Mouse (Mus musculus): ENCODE measurements around the gene Gm26566. TPM values are rescaled to one million over a fixed set of nuclear protein-coding genes. Genes with fewer than 3 reads are reported as not detected.

Gene Gm26566
- polyA plus RNA-seq, 1 experiment from 2014 or later = 0.49 TPM

DNA sequence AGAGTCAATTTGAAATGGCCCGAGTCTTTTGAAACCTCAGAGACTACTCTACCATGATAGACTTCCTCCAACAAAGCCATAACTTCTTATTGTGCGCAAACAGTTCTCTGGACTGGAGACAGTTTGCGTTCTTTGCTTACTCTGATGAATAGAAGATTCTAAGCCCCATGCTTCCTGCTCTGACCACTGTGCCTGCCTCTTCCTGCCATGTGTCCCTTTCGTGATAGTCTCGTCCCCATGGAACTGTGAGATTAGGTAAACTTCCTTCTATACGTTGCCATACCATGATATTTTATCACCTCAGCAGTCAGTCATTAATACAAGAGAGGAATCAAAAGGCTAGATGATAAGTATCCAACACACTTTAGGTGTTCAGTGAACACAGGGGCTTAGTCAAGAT is 5.1 kb downstream of the Gm26566 start:
- no peak overlapping the region for H3K4me3 ChIP-seq (replicated peaks; ENCODE audit: low read depth, low read length)
- H3K27ac ChIP-seq = no peak overlapping the region
- no peak overlapping the region for H3K9ac ChIP-seq (ENCODE audit: low read depth, low read length)
- H3K4me1 ChIP-seq (replicated peaks; ENCODE audit: insufficient read depth, low read length) = no peaks in the 10 kb centered on the region
- H3K4me2 ChIP-seq (ENCODE audit: low read length) = no peak overlapping the region
- no peaks in the 10 kb centered on the region for H3K27me3 ChIP-seq (ENCODE audit: insufficient read depth, low read length)
- ATAC-seq (replicated peaks; ENCODE audit: low FRiP score, low read depth) (no peak), DNase-seq (ENCODE audit: low spot score) (no peak)
- 78% methylated on average over 6 of the region's 6 CpGs for WGBS
- no peak for TF ChIP-seq CTCF (IDR thresholded peaks at IDR 0.05; ENCODE audit: low read depth)
- no peaks in the 10 kb centered on the region for H3K36me3 ChIP-seq (ENCODE audit: insufficient read depth, low read length)
- H3K9me3 ChIP-seq (replicated peaks; ENCODE audit: low read length) = no peaks in the 10 kb centered on the region

DNA sequence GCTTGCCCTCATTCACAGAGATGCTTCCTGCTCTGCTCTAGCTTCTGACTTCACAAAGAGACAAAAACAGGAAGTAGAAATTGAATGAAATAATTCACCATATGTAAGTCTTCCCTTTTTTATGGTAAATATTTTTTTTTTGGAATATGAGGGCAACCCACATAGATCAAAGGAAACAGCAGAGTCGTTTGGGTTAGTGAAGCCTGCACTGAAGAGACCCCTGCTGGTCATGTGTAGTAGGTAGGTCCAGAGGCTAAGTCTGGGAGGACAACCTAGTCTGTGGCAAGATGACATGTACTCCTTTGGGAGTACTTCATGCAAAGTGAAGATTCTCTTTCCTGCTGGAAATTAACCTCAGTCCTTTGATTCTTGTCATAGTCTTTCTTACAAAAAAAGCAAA is 5.7 kb downstream of the Gm26566 start:
- ATAC-seq (replicated peaks; ENCODE audit: low FRiP score, low read depth) = 0 out of 2 replicates have a peak, but pooled peaks have one; percentile 55
- WGBS = 0% methylated on average over 1 of the region's 1 CpGs

DNA sequence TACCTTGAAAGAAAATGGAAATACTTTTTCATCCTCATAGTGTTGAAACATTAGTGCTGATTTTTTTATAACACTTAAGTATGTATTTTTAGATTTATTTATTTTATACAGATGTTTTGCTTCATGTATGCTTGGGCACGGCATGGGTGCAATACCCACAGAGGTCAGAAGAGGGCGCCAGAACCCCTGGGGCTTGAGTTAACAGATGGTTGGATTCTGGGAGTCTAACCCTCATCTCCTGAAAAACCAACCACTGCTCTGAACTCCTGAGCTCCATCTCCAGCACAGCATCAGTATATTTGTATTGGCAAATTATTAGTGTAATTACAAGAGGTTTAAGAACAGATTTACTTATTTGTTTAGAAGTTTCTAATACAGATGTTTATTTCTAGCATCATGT is 16.9 kb downstream of the Gm26566 start:
- no peaks in the 10 kb centered on the region for H3K9me3 ChIP-seq (replicated peaks; ENCODE audit: low read length)
- TF ChIP-seq CTCF (IDR thresholded peaks at IDR 0.05; ENCODE audit: low read depth) = peak; percentile 91
- no peak overlapping the region for H3K4me3 ChIP-seq (replicated peaks; ENCODE audit: low read depth, low read length)
- DNase-seq (ENCODE audit: low spot score) (peak; percentile 79), ATAC-seq (replicated peaks; ENCODE audit: low FRiP score, low read depth) (no peak)
- no peak overlapping the region for H3K27ac ChIP-seq
- H3K4me1 ChIP-seq (replicated peaks; ENCODE audit: insufficient read depth, low read length) = no peaks in the 10 kb centered on the region
- no peak overlapping the region for H3K9ac ChIP-seq (ENCODE audit: low read depth, low read length)
- 6% methylated on average over 2 of the region's 2 CpGs for WGBS
- no peak overlapping the region for H3K4me2 ChIP-seq (ENCODE audit: low read length)
- H3K36me3 ChIP-seq (ENCODE audit: insufficient read depth, low read length) = no peaks in the 10 kb centered on the region
- H3K27me3 ChIP-seq (ENCODE audit: insufficient read depth, low read length) = no peaks in the 10 kb centered on the region

More for the DNA sequence above, 5.7 kb downstream of the Gm26566 start:
- Histone ChIP-seq H3K27ac (no peak overlapping the region), H3K4me1 (replicated peaks; ENCODE audit: insufficient read depth, low read length) (no peaks in the 10 kb centered on the region), H3K9me3 (replicated peaks; ENCODE audit: low read length) (no peaks in the 10 kb centered on the region), H3K27me3 (ENCODE audit: insufficient read depth, low read length) (no peaks in the 10 kb centered on the region), H3K4me3 (replicated peaks; ENCODE audit: low read depth, low read length) (no peak overlapping the region), H3K36me3 (ENCODE audit: insufficient read depth, low read length) (no peaks in the 10 kb centered on the region), H3K9ac (ENCODE audit: low read depth, low read length) (no peak overlapping the region), H3K4me2 (ENCODE audit: low read length) (no peak overlapping the region)
- DNase-seq (ENCODE audit: low spot score) = peak; percentile 81
- TF ChIP-seq CTCF (IDR thresholded peaks at IDR 0.05; ENCODE audit: low read depth) = peak; percentile 79

DNA sequence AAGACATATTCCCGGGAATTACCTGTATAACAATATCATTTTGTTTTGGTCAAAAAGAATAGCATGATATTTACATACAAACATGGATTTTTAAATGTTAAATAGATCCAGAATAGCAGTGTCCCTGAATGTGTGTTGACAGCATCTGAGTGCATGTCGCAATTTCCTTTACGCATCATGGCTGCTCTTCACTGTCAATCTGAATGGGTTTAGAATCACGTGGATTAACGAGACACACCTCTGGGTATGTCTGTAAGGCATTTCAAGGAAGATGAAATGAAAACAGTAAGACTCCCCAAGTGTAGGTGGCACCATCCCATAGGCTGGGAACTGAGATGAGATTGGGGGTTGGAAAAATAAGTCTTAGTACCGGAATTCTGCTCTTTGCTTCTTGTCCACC is 17.4 kb downstream of the Gm26566 start:
- ATAC-seq (replicated peaks; ENCODE audit: low FRiP score, low read depth) = no peak
- no peak for TF ChIP-seq CTCF (IDR thresholded peaks at IDR 0.05; ENCODE audit: low read depth)
- no peak for DNase-seq (ENCODE audit: low spot score)
- Histone ChIP-seq H3K27me3 (ENCODE audit: insufficient read depth, low read length) (no peaks in the 10 kb centered on the region), H3K4me2 (ENCODE audit: low read length) (no peak overlapping the region), H3K36me3 (ENCODE audit: insufficient read depth, low read length) (no peaks in the 10 kb centered on the region), H3K27ac (no peak overlapping the region), H3K9me3 (replicated peaks; ENCODE audit: low read length) (no peaks in the 10 kb centered on the region), H3K4me3 (replicated peaks; ENCODE audit: low read depth, low read length) (no peak overlapping the region), H3K4me1 (replicated peaks; ENCODE audit: insufficient read depth, low read length) (no peaks in the 10 kb centered on the region), H3K9ac (ENCODE audit: low read depth, low read length) (no peak overlapping the region)
- 89% methylated on average over 6 of the region's 6 CpGs for WGBS

DNA sequence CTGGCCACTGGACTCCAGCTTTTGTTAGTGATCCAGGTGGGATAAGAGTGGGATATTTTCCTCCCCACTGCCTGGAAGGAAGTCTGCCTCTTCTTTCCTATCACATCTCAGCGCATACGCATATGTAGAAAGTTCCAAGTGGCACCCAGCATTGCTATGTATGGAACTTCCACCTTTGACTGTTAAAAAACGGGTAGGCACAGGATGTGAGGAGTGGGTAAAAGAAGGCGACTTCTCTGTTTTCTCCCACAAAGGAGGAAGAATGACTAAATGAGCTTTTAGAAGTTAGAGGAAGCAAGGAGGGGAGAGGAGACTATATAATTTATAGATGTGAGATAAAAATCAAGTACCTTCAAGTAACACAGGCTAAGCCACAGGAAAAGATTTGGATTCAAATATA is 19.8 kb downstream of the Gm26566 start:
- no peak overlapping the region for H3K9ac ChIP-seq (ENCODE audit: low read depth, low read length)
- no peak for DNase-seq (ENCODE audit: low spot score)
- H3K27ac ChIP-seq = no peak overlapping the region
- TF ChIP-seq CTCF (IDR thresholded peaks at IDR 0.05; ENCODE audit: low read depth) = no peak
- H3K4me1 ChIP-seq (replicated peaks; ENCODE audit: insufficient read depth, low read length) = no peaks in the 10 kb centered on the region
- H3K4me2 ChIP-seq (ENCODE audit: low read length) = no peak overlapping the region
- no peaks in the 10 kb centered on the region for H3K27me3 ChIP-seq (ENCODE audit: insufficient read depth, low read length)
- H3K9me3 ChIP-seq (replicated peaks; ENCODE audit: low read length) = no peaks in the 10 kb centered on the region
- ATAC-seq (replicated peaks; ENCODE audit: low FRiP score, low read depth) = no peak
- no peak overlapping the region for H3K4me3 ChIP-seq (replicated peaks; ENCODE audit: low read depth, low read length)
- 85% methylated on average over 4 of the region's 4 CpGs for WGBS
- H3K36me3 ChIP-seq (ENCODE audit: insufficient read depth, low read length) = no peaks in the 10 kb centered on the region

DNA sequence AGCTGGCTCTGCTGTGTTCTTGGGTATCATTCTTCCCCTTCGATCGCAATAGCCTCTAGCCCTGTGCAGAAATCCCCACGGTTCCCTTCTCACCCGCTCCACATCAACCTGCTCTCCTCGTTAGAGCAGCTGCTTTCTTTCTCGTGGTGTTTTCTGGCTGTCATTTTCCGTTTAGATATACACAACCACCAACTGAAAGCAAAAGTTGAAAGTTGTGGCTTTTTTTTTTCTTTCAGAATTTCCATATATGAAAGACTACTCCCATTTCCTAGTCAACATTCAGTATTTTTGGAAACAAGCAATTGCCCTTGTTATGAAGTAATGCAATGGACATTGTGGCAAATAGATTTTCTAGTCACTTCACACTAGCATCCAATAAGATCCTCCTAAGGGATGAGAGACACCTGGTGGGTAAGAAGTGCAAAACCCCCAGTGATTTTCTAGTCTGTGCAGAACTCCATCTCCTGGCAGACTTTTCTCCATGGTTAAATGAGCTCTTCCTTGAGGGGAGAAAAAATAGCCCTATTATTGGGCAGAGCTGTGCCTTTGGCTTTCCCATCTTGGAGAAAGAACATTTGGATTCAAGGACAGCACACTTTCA is 21.3 kb downstream of the Gm26566 start:
- peak; percentile 48; the same call in 1 of the 2 replicates for TF ChIP-seq CTCF (IDR thresholded peaks at IDR 0.05; ENCODE audit: low read depth)
- 70% methylated on average over 7 of the region's 7 CpGs for WGBS
- peak; percentile 40 for DNase-seq (ENCODE audit: low spot score)

DNA sequence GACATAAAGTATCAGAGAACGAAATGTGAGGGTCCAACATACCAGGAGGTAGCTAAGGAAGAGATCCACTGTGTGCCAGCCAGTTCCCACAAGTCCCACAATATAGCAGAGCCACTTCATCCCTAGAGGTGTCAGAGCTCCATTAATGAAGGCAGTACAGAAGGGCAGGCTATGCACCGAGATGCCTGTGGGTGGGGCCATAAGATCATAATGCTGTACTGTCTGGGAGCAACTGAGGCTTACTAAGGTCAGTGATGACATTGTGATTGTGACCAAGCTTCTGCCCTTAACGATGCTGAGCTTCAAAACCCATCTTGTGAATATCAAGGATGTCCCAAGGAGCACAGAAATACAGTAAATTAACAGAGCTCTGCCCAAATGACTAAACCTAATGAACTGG is 22.6 kb downstream of the Gm26566 start:
- Histone ChIP-seq H3K9ac (ENCODE audit: low read depth, low read length) (no peak overlapping the region), H3K4me3 (replicated peaks; ENCODE audit: low read depth, low read length) (no peak overlapping the region), H3K4me2 (ENCODE audit: low read length) (no peak overlapping the region), H3K4me1 (replicated peaks; ENCODE audit: insufficient read depth, low read length) (no peaks in the 10 kb centered on the region), H3K36me3 (ENCODE audit: insufficient read depth, low read length) (no peaks in the 10 kb centered on the region), H3K27me3 (ENCODE audit: insufficient read depth, low read length) (no peaks in the 10 kb centered on the region), H3K9me3 (replicated peaks; ENCODE audit: low read length) (no peaks in the 10 kb centered on the region), H3K27ac (no peak overlapping the region)
- no peak for DNase-seq (ENCODE audit: low spot score)
- no peak for ATAC-seq (replicated peaks; ENCODE audit: low FRiP score, low read depth)
- TF ChIP-seq CTCF (IDR thresholded peaks at IDR 0.05; ENCODE audit: low read depth) = no peak
- 56% methylated on average over 3 of the region's 3 CpGs for WGBS

More for the DNA sequence above, 21.3 kb downstream of the Gm26566 start:
- H3K4me1 ChIP-seq (replicated peaks; ENCODE audit: insufficient read depth, low read length) = no peaks in the 10 kb centered on the region
- H3K27me3 ChIP-seq (ENCODE audit: insufficient read depth, low read length) = no peaks in the 10 kb centered on the region
- no peak overlapping the region for H3K4me3 ChIP-seq (replicated peaks; ENCODE audit: low read depth, low read length)
- no peaks in the 10 kb centered on the region for H3K9me3 ChIP-seq (replicated peaks; ENCODE audit: low read length)
- no peak for ATAC-seq (replicated peaks; ENCODE audit: low FRiP score, low read depth)
- no peaks in the 10 kb centered on the region for H3K36me3 ChIP-seq (ENCODE audit: insufficient read depth, low read length)
- H3K4me2 ChIP-seq (ENCODE audit: low read length) = no peak overlapping the region
- H3K27ac ChIP-seq = no peak overlapping the region
- H3K9ac ChIP-seq (ENCODE audit: low read depth, low read length) = no peak overlapping the region

All from kidney, postnatal 0 days (tissue).